Mouse (Mus musculus) embryo, embryonic 10.5 days (tissue): ENCODE measurements around the gene Hmg20a.
"Not testable (repeated sequence)": the region's sequence is repeated elsewhere in the genome, so short reads cannot be mapped to it uniquely, and the experiment has no call there.

Source experiments
- DNase-seq: peaks from one replicate; pipeline ENCODE4 v3.0.0-alpha.2; 2015; ENCODE audit warnings: low spot score

Hmg20a gene

DNA sequence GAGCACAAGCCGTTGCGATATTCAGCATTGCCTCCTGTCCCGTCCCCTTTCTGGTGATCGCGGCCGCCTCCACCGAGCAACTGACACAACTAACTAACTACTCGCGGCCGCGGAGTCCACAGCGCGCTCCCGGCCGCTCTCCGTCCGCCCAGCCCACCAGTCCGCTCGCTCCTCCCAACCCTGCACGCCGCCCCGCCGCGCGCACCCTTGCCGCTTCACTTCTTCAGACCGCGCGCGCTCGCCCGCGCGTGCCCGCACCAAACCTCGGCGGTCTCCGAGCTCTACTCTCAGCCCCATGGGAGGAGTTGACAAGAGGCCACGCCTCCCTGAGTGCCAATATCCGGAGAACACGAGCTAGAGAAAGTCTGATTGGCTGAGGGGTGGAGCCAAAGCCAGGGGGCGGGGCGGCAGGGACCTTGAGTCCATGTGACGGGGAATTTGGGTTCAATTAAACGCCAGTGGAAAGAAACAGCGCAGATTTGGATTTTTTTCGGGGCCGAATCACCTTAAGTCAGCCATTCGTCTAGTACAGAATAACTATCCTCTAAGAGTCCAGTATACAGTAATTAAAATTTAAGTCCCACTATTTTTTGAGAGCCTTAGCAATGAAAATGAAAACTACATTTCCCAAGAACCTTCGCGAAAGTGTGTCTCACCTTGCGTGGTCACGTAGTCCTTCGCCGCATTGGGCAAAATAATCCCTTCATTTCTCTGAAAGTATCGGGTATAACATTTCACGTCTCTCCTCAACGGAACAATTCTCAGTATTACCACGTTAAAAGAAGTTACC, at the start of gene Hmg20a, which contains the start of gene Peak1:
Gene Hmg20a, plus strand, starts transcription at position 662 of the 790 bp plus-strand sequence.
Gene Peak1, minus strand, starts transcription at position 120 of the 790 bp plus-strand sequence.
- peak; percentile 100 for DNase-seq

DNA sequence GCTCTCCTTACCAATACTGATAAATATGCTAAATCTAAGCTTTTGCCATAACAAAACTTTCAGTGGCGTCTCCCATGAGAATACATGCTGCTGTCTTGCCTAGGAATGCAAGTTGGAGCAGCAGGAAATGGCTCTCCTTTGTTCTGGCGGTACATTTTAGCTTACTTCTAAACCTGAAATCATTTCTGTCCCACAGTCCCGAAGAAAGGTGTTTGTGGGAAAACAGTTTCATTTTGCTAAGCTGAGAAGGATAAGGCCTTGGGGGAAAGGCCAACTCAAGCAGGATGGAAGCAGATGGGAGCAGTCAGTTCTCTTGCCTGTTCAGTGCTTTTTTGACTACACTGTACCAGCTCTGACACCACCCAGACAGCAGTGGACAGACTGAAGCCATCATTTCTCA, 49.6 kb upstream of the Hmg20a start:
- no peak for DNase-seq

DNA sequence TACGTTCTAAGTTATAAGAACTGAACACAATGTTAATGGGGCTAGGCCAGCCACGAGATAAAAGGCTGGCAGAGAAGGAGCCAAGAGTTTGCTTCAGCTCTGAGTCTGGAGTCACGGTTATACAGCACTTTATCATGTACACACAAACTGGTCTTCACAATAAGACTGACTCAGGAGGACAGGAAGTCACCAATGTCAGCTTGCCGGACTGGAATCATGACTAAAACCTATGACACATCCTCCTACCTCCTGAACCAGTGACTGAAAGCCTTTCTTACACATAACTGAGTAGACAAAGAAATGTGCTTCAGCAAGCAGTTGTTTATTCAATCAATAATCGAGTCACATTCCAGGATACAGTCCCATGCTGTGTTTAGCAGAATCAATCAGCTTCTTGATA, 47.7 kb upstream of the Hmg20a start:
- no peak for DNase-seq

DNA sequence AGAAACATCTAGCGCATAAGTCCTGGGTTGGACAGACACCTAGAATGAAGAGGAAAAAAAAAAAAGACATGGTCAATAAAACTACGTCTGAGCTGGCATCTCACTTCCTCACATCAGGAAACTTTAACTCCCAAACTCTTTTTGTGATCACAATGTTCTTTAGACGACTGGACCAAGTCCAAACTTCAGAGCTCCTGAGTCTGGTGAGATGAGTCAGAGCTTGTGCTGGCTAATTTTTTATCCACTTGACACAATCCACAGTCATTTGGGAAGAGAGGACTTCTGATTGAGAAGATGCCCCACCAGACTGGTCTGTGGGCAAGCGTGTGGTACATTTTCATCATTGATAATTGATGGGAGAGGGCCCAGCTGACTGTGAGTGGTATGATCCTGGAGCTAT, 44.0 kb upstream of the Hmg20a start:
- no peak for DNase-seq

DNA sequence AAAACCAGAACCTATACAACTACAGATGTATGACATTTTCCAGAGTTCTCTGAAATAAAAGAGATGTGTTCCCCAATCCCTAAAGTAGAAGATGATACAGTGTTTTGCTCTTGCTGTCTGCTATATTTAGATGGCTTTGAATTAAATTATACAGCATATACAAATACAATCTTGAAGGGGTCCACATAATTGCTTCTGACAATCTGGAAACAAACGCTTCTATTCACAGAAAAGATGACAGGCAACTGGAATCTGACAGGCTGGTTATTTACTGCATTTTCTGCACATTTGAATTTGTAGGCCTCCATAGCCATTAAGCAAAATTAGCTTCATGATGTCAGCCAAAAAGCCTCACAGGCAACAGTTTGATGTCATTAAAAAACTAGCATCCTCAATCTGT, 35.6 kb upstream of the Hmg20a start:
- DNase-seq = no peak

DNA sequence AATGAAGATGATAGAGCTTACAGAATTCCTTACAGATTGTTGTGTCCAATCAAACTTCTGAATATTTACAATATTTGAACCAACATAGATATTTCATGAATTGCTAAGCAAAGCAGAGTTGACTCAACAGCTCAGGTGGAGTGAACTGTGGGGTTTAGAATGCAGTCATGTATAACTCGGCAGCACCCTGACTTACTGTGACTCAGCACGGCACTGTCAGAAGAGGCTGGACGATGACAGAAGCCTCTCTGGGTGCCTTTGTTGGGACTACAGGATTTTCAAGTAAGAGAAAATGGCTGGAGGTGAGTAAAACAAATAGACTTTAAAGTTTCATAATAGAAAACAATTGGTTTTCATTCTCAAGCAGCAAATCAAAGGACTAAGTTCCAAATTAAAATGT, 25.6 kb upstream of the Hmg20a start:
- no peak for DNase-seq

DNA sequence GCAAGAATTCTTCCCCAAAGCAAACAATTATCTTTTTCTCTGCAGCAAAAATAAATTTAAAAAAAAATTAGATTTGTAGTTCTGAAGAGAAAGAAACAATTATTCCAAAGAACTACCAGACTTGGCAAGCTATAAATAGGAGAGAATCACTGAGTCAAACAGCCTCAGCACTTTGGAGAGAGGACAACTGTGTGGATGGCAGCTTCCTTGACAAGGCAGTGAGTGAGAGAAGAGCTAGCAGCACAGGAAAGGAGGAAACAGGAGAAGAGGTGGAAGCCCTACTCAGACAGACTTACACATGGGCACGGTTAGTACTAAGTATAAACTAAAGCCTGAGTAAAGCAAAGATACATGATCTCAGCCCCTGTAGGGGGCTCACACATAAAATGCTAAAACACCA, 22.1 kb upstream of the Hmg20a start:
- no peak for DNase-seq

DNA sequence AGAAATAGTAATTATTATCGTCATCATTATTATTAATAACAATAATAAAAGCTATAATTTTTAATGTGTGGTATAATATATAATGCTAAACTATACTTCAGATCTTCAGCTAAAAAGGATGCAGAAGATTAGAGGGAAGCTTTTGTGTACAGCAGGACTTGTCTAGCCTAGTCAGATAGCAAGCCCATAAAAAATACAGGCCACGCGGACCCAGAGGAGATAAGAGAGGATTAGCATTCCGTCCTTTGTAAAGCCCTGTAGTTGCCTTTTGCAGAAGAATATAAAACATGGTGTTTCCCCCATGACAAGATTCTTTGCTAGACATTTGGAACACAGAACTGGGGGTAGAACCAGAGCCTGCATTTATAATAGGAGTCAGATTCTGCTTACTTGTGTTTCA, 13.8 kb upstream of the Hmg20a start:
- no peak for DNase-seq

DNA sequence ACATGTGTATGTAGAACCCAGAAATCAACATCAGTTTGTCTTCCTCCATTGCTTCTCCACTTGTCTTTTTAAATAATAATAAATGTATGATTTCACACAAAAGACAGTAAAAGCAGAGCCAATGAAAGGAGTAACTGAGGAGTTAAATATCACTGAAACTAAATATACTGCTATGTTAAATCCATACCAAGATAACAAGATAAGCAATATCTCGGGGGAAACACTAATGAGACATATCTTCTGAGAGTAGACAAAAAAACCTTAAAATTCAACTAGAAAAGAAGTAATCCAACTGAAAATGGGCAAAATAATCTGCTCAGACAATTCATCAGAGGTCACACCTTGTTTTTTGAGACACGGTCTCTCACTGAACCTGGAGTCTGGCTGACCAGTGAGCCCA, 8.5 kb upstream of the Hmg20a start:
- no peak for DNase-seq

DNA sequence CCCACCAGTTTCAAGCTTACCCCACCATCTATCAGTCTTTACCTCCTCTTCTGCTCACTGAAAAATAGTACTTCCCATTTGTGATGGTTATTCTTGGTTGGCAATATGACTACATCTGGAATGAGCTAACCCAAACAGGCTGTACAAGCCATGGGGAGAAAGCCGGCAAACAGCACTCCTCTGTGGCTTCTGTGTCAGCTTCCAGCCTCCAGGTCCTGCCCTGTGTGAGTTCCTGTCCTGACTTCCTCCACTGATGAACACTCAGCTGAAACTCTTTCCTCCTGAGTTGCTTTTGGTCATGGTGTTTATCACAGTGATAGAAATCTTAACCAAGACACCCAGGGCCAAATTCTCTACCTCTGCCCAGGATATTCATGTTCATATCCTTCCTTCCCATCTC, 5.7 kb upstream of the Hmg20a start:
- DNase-seq = no peak

DNA sequence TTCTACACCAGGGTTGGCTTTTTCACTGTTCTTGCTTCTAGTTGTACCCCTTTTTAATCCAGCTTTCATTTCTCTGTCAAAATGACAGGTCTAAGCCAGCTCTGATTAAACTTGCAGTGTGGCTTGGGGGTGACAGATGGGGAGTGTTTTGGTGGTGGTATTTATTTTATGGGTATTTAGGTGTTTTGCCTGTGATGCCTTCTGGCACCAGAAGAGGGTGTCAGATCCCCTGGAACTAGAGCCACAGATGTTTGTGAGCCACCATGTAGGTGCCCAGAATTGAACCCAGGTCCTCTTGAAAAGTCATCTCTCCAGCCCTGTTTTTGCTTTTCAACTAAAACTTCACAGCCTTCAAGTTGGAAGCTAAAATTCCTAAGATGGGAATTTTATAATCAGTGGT, 4.1 kb upstream of the Hmg20a start:
- peak; percentile 9 for DNase-seq

DNA sequence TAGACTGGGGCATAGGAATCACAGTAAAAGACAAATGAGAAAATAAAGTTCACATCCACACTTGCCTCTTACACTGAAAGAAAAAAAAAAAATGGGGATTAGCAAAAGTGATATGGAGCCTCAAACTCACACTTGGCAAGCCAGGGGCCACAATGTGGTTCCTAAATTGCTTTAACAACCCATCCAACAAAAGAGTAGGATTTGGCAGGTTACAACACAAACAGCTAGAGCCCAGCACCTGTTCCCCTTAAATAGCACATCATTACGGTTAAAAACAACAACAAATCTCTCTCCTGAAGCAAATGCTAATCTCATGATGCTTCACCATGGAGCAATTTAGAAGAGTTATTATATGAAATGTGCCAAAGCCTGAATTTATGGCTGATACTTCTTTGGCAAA, 3.0 kb upstream of the Hmg20a start:
- no peak for DNase-seq

DNA sequence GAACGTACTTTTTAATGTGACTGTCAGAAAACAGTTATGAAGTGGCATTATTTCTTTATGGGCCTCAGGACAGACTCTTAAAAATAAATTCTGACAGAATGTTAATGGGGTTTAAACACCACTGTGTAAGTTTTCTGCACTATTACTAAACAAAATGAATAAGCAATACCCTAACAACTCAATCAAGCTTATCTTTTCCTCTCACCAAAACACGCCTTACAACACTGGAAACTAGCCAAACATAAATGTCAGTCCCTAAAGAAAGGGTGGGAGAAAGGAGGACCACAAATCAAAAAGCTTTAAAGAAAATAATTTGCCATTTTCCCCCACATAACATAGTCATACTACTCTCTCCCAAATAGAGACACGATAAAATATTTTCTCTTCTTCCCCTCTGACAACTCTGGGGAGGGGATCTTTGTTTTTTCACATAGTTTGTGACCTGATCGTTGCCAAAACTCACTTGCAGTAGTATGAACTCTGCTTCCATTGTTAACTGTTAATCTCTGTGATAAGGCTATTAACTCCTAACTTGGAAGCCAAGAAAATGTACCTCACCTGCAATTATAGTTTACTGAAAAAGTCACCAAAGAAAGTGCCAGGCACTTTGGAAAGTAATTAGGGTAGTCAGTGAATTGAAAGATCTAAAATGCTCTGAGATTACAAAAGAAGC, 2.3 kb upstream of the Hmg20a start:
- DNase-seq = no peak

DNA sequence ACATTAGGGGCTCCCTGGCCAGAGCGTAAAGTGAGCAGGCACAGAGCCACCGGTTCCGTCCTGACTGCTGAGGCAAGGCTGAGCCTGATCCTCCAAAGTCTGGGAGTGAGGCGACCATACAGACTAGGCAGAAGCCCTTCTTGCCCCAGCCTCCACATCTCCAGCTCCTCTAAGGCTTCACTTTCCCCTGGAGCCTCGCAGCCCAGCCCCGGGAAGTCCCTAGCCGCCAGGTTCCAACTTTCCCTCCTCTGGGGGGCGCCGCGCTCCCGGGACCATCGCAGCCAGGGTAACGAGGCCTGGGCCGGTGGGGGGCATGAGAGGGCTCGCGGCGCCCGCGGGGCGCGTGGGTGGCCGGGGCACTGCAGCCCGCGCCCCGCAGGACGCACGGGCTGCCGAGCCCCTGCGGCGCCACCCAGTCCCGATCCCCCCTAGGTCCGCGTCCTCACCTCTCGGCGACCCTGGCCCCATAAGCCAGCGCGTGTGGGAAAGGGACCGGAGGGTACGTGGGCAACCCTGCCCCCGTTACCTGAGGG, 928 bp upstream of the Hmg20a start:
- peak; percentile 83 for DNase-seq

DNA sequence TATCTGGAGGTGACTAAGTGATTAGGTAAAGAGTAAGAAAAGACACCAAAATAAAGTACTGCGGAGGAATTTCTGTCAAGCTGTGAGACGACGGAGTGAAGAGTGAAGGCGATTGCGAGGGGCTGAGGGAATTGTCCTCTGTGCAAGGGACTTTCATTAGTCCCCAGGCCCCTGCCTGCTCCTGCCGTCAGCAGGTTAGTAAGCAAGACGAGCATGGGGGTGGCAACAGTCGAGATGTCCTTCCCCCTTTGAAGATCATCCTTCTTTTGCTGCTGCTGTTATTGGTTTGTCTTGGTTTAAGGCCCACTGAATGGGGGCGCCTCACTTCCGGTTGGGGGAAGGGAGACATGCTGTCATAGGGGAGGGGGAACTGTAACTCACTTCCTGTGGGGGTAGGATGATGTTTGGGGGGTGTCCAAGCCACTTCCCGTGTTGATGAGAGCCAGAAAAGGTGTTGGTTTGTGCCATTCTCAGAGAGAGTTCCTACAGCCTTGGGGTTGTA, 380 bp downstream of the Hmg20a start:
- DNase-seq = peak; percentile 88

DNA sequence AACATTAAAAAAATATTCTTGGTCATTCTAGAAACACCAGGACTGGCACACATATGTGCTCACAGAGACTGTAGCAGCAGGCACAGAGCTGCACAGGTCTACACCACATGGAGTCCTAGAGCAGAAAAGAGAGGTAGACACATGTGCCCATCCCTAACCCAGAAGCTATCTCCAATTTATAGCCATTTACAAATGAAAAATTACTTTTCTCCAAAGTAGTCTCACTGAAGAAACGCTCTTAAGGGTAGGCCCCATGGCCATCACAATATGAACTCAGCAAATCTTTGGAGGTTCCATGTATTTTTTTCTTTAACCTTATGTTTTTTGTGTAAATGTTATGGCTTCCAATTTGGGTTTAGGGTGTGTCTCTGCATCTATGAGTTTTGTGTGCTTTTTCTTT, 1.8 kb downstream of the Hmg20a start:
- DNase-seq = no peak

DNA sequence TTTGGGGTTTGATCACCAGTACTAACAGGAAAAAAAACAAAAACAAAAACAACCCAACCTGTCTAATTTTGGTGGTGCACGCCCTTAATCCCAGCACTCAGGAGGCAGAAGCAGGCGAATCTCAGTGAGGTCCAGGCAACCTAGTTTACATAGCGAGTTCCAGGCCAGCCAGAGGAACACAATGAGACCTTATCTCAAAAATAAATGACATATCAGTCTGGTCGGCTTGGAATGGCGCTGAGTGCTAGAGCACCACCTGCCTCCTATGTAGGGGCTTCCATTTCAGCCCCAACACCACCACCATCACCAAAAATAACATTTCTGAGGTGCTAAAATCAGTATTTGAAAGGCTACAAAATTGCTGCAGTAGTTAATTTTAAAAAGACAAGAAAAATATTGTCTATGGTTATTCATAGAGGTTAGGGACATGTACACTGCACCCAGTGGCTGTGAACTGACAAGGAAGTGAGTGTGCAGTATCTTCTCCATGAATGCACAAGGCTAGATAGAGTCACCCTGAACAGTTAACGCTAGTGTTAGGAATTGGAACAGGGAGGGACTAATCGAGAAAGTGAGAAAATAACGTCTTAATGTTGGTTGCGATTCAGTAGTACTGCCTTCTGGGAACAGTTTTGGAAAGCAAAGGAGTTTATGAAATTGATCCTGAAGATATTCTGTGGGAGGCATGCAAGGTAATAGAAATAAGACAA, 2.6 kb downstream of the Hmg20a start:
- DNase-seq = no peak

DNA sequence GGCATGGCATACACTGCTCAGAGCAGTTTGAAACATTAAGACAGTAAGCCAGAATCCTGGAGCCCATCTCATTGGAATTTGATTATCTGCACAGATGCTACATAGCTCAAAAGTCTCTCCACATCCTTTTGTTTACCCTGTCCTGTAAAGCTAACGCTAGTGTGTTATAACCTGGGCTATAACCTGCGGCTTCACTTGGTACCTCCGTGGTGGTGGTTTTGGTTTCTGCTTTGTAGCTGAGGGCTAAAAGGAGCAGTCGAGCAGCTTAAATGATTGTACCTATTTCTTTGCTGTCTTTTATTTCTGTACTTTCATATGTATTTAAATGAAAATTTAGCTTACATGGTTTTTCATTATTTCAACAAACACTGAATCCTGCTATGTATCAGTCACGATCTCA, 3.6 kb downstream of the Hmg20a start:
- DNase-seq = no peak

DNA sequence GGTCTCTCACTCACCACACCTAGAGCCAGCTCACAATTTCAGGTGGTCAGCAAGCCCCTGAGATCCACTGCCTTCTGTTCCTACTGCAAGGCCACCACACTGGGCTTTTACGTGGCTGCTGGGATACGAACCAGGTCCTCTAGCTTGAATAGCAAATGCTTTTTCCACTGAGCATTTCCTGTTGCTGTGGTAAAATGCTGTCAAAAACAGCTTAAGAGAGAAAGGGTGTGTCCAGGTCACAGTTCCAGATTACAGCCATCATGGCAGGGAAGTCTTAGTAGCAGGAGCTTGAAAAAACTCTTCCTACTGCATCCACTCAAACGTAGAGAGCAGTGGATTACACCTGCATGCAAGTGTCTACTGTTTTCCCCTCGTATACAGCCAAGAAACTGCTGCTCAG, 6.5 kb downstream of the Hmg20a start:
- DNase-seq = no peak

DNA sequence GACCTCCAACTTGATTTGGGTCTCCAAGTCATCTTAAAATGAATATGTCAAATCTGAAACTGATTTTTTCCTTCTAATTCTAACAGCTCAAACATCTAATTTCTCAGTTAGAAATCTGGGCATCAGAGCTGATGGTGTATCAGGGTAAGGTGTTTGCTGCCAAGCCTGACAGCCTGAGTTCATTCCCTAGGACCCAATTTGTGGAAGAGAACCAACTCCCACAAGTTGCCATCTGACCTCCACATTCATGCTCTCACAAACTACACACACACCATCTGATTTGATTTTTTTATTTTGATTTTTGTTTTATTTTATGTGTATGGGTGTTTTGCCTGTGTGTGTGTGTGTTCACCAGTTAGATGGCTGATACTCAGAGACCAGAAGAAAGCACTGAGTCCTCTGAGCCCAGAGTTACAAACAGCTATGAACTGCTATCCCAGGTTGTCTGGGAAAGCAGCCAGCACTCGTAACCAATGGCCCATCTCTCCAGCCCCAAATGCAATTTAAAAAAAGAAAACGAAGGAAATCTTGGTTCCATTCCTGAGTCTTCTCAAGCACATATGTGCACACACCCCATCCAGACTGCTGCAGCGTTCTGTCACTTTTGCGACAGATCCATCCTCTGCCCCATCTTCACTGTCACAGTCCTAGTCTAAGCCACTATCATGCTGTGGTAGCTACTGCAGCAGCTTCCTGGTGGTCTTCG, 17.6 kb downstream of the Hmg20a start:
- DNase-seq = no peak

DNA sequence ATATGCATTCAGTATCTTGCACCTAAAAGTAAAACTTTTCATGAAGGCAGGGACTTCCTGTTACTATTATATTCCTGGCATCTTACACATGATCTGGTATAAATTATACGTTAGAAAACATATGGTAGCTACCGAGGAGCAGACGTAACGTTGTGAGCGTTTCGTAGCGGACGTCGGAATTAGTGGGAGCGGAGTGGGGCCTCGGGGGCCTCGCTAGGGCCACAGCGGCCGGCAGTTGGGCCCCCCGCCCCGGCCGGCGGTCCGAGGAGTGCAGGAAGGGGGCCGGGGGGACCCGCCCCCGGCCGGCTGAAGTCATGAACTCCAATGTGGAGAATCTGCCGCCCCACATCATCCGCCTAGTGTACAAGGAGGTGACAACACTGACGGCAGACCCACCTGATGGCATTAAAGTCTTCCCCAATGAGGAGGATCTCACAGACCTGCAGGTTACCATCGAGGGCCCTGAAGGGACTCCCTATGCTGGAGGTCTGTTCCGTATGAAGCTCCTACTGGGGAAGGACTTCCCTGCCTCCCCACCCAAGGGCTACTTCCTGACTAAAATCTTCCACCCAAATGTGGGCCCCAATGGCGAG, 19.0 kb downstream of the Hmg20a start:
- not testable (repeated sequence) for DNase-seq

DNA sequence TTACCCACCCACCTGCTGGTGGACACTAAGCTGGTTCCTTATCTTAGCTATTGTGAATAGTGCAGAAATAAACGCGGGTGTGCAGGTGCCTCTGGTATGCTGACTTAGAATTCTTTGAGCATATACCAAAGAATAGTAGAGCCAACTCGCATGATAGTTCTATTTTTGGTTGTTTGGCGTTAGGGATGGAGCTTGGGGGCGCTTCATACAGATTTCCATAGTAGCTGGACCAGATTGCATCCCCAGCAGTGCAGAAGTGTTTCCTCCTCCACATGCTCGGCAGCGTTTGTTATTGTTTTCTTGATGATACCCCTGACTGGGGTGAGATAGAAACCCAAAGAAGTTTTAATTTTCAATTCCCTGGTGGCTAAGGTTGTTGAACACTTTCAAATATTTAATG, 21.3 kb downstream of the Hmg20a start:
- no peak for DNase-seq
